Mouse (Mus musculus) ES-E14 (cell line): ENCODE measurements at regions not wholly inside any gene's neighbourhood (a gene's known extent, or its start where the extent isn't known, plus 50 kb on each side); places are given as distances from the start of the nearest gene placed in this dataset.

ENCODE experiments used
- DNase-seq: peaks from one replicate; pipeline ENCODE4 v3.0.0-alpha.2; 2013; ENCODE audit warnings: low read depth, low spot score
- H3K27ac ChIP-seq: 2 replicates; pipeline ENCODE4 v1.5.1; 2012; ENCODE audit warnings: low read depth, mild to moderate bottlenecking, low read length, moderate library complexity, mixed read lengths; ENCODE audit not compliant: poor library complexity, insufficient read depth, severe bottlenecking
- H3K36me3 ChIP-seq: 2 replicates; pipeline ENCODE4 v1.6.1; 2012; ENCODE audit warnings: mild to moderate bottlenecking, low read length, moderate library complexity, mixed read lengths; ENCODE audit not compliant: control insufficient read depth, poor library complexity, insufficient read depth, severe bottlenecking
- H3K4me1 ChIP-seq, 2 experiments: fragments of 150-350 bp in 1 of 2; sonication (generic) in 1 of 2; 2 replicates each; pipeline ENCODE4 v1.6.1; 2012; ENCODE audit warnings: low read length in 2 of 2, mild to moderate bottlenecking in 1 of 2, mixed read lengths in 1 of 2; ENCODE audit not compliant: control insufficient read depth in 2 of 2, insufficient read depth in 2 of 2, poor library complexity in 1 of 2
- H3K4me3 ChIP-seq, 2 experiments: fragments of 150-350 bp in 1 of 2; sonication (generic) in 1 of 2; 2 replicates each; pipeline ENCODE4 v1.5.1; 2012; ENCODE audit warnings: low read length in 2 of 2, low read depth in 1 of 2, mild to moderate bottlenecking in 1 of 2, mixed read lengths in 1 of 2; ENCODE audit not compliant: insufficient read depth in 1 of 2, poor library complexity in 1 of 2, severe bottlenecking in 1 of 2
- H3K9ac ChIP-seq: 2 replicates; pipeline ENCODE4 v1.6.1; 2012; ENCODE audit warnings: low read depth, mild to moderate bottlenecking, low read length, mixed read lengths; ENCODE audit not compliant: poor library complexity, insufficient read depth, severe bottlenecking
- H3K9me3 ChIP-seq: fragments of 150-350 bp; sonication (generic); 2 replicates; pipeline ENCODE4 v1.6.1; 2012; ENCODE audit warnings: low read depth, mild to moderate bottlenecking, low read length; ENCODE audit not compliant: control insufficient read depth, insufficient read depth
- CHD2 ChIP-seq: IDR thresholded peaks from 2 replicates; pipeline ENCODE4 v1.6.1; 2014; ENCODE audit warnings: mild to moderate bottlenecking, low read depth, low read length, inconsistent platforms
- HCFC1 ChIP-seq: IDR thresholded peaks from 2 replicates; pipeline ENCODE4 v1.6.1; 2012; ENCODE audit warnings: low read length, inconsistent platforms, borderline replicate concordance; ENCODE audit not compliant: insufficient read depth
- MAFK ChIP-seq: IDR thresholded peaks from 2 replicates; pipeline ENCODE4 v1.6.1; 2014; ENCODE audit warnings: mild to moderate bottlenecking, low read depth, low read length, inconsistent platforms; ENCODE audit not compliant: insufficient read depth
- ZC3H11A ChIP-seq: IDR thresholded peaks from 2 replicates; pipeline ENCODE4 v1.6.1; 2012; ENCODE audit warnings: low read depth, mild to moderate bottlenecking, inconsistent platforms, low read length, borderline replicate concordance
- ZNF384 ChIP-seq: IDR thresholded peaks from 2 replicates; pipeline ENCODE4 v1.6.1; 2012; ENCODE audit warnings: low read depth, low read length, inconsistent platforms
- in situ Hi-C, 2 experiments: fragments of 600-800 bp; cut with MboI; formaldehyde crosslinking; loops; one replicate each; pipeline ENCODE4 v1.15.1; 2025; ENCODE audit warnings: low sequenced_read_pairs in 2 of 2, inconsistent platforms in 1 of 2; ENCODE audit not compliant: unreplicated experiment in 2 of 2

- Histone ChIP-seq H3K9ac (no peak overlapping the region), H3K4me3 (no peak overlapping the region), H3K27ac (no peak overlapping the region), H3K36me3 (no peaks in the 10 kb centered on the region), H3K9me3 (no peaks in the 10 kb centered on the region), H3K4me1 (no peaks in the 10 kb centered on the region)
- no peak for DNase-seq
- no peak for TF ChIP-seq HCFC1
- TF ChIP-seq MAFK = no peak
- TF ChIP-seq ZC3H11A = no peak
- TF ChIP-seq ZNF384 = no peak
- no peak for TF ChIP-seq CHD2
- in situ Hi-C loops = no loop called here
These were observed 453.0 kb upstream of the Slc30a5 start for GRCm38 (mm10) chr13:101286029-101286917.

- Histone ChIP-seq H3K36me3 (no peaks in the 10 kb centered on the region), H3K4me1 (no peaks in the 10 kb centered on the region), H3K27ac (no peak overlapping the region), H3K9me3 (no peaks in the 10 kb centered on the region), H3K4me3 (no peak overlapping the region), H3K9ac (no peak overlapping the region)
- DNase-seq = no peak
- no peak for TF ChIP-seq MAFK
- TF ChIP-seq HCFC1 = no peak
- TF ChIP-seq CHD2 = no peak
- TF ChIP-seq ZNF384 = no peak
- no peak for TF ChIP-seq ZC3H11A
- in situ Hi-C loops = no loop called here
These were observed 444.9 kb upstream of the Slc30a5 start for GRCm38 (mm10) chr13:101278127-101278526.

GRCm38 (mm10) chr13:101276766-101277165 lies 443.5 kb upstream of the Slc30a5 start:
- no peak overlapping the region for H3K4me3 ChIP-seq
- H3K27ac ChIP-seq = no peak overlapping the region
- H3K9me3 ChIP-seq = no peaks in the 10 kb centered on the region
- H3K4me1 ChIP-seq = no peaks in the 10 kb centered on the region
- H3K36me3 ChIP-seq = no peaks in the 10 kb centered on the region
- in situ Hi-C loops = no loop called here
- TF ChIP-seq ZC3H11A (no peak), MAFK (no peak), ZNF384 (no peak), HCFC1 (no peak), CHD2 (no peak)
- no peak for DNase-seq
- no peak overlapping the region for H3K9ac ChIP-seq

- Histone ChIP-seq H3K4me1 (no peaks in the 10 kb centered on the region), H3K36me3 (no peaks in the 10 kb centered on the region), H3K9ac (no peak overlapping the region), H3K9me3 (no peaks in the 10 kb centered on the region), H3K4me3 (no peak overlapping the region), H3K27ac (no peak overlapping the region)
- TF ChIP-seq ZNF384 (no peak), MAFK (no peak), CHD2 (no peak), ZC3H11A (no peak), HCFC1 (no peak)
- in situ Hi-C loops = no loop called here
- no peak for DNase-seq
These were observed 441.4 kb upstream of the Slc30a5 start for GRCm38 (mm10) chr13:101274470-101275141.
